Mouse (Mus musculus) intestine, embryonic 15.5 days (tissue): ENCODE data around the gene Ndufb7. TPM values are rescaled to one million over a fixed set of nuclear protein-coding genes. Genes with fewer than 3 reads are reported as not detected.
"Not testable (repeated sequence)": the region's sequence is repeated elsewhere in the genome, so short reads cannot be mapped to it uniquely, and the experiment has no call there.

Experiments used
- ATAC-seq: fragments of 200-750 bp; cut with Nextera tagmentation; 2 replicates; pipeline ENCODE4 v1.8.0; 2017; ENCODE audit warnings: moderate TSS enrichment, moderate library complexity
- H3K27ac ChIP-seq: fragments of 300-500 bp; sonication (generic); 2 replicates; pipeline ENCODE4 v1.5.1; 2015; ENCODE audit warnings: mild to moderate bottlenecking, inconsistent platforms
- H3K27me3 ChIP-seq: fragments of 300-500 bp; sonication (generic); replicated peaks from 2 replicates; pipeline ENCODE4 v1.6.1; 2015; ENCODE audit warnings: inconsistent platforms
- H3K36me3 ChIP-seq: fragments of 300-500 bp; sonication (generic); 2 replicates; pipeline ENCODE4 v1.6.1; 2015; ENCODE audit warnings: inconsistent platforms
- H3K4me1 ChIP-seq: fragments of 300-500 bp; sonication (generic); replicated peaks from 2 replicates; pipeline ENCODE4 v1.6.1; 2015; ENCODE audit warnings: inconsistent platforms
- H3K4me2 ChIP-seq: fragments of 300-500 bp; sonication (generic); replicated peaks from 2 replicates; pipeline ENCODE4 v1.6.1; 2015; ENCODE audit warnings: mild to moderate bottlenecking, inconsistent platforms
- H3K4me3 ChIP-seq: fragments of 300-500 bp; sonication (generic); replicated peaks from 2 replicates; pipeline ENCODE4 v1.5.1; 2015; ENCODE audit warnings: inconsistent platforms
- H3K9ac ChIP-seq: fragments of 300-500 bp; sonication (generic); 2 replicates; pipeline ENCODE4 v1.6.1; 2015; ENCODE audit warnings: inconsistent platforms
- H3K9me3 ChIP-seq: fragments of 300-500 bp; sonication (generic); 2 replicates; pipeline ENCODE4 v1.6.1; 2016; ENCODE audit warnings: inconsistent platforms
- WGBS: fragments of 180-500 bp; shearing (Covaris S2); methylation state at CpG from one replicate; pipeline ENCODE4 v1.1.7; 2015; 5-methylcytosine and 5-hydroxymethylcytosine counted together
- polyA plus RNA-seq: library from polyadenylated mRNA; unstranded; fragments of >200 nt; fragmentation: Nextera tagmentation; extraction: Ambion mirVana; gene quantifications from 2 replicates; pipeline ENCODE4 v1.2.1, GENCODE M21; 2015

Gene Ndufb7
- polyA plus RNA-seq, 1 experiment from 2014 or later, result 370 TPM

- peak overlapping the region; percentile 78 for H3K9ac ChIP-seq
- H3K4me1 ChIP-seq, result peaks cover 12% of the 10 kb centered on the region
- H3K27me3 ChIP-seq, result no peaks in the 10 kb centered on the region
- H3K4me2 ChIP-seq, result peak overlapping the region; percentile 79
- peak; percentile 99 for ATAC-seq
- peak overlapping the region; percentile 84 for H3K27ac ChIP-seq
- peak overlapping the region; percentile 73 for H3K4me3 ChIP-seq
- H3K36me3 ChIP-seq, result no peaks in the 10 kb centered on the region
- no peaks in the 10 kb centered on the region for H3K9me3 ChIP-seq
- WGBS, result under 1% methylated on average over 43 of the region's 43 CpGs
These were observed 27.9 kb downstream of the Ndufb7 start for GRCm38 (mm10) chr8:83594167-83595049.

- Histone ChIP-seq H3K4me3 (peak overlapping the region; percentile 73), H3K4me1 (peaks cover 12% of the 10 kb centered on the region), H3K9ac (0 out of 2 replicates have a peak overlapping the region, but pooled peaks have one; percentile 44), H3K27ac (peak overlapping the region; percentile 84), H3K4me2 (peak overlapping the region; percentile 71)
- not testable (repeated sequence) for H3K36me3 ChIP-seq, ATAC-seq, H3K27me3 ChIP-seq, H3K9me3 ChIP-seq
- WGBS, result 52% methylated on average over 3 of the region's 3 CpGs
These were observed 28.5 kb downstream of the Ndufb7 start for GRCm38 (mm10) chr8:83595050-83595345.

GRCm38 (mm10) chr8:83596369-83596768 is 29.9 kb downstream of the Ndufb7 start:
- Histone ChIP-seq H3K9ac (no peak overlapping the region), H3K4me3 (no peak overlapping the region), H3K4me2 (no peak overlapping the region), H3K4me1 (peaks cover 10% of the 10 kb centered on the region), H3K27ac (no peak overlapping the region), H3K9me3 (no peaks in the 10 kb centered on the region), H3K36me3 (no peaks in the 10 kb centered on the region), H3K27me3 (no peaks in the 10 kb centered on the region)
- WGBS, result 20% methylated on average over 3 of the region's 3 CpGs
- no peak for ATAC-seq

GRCm38 (mm10) chr8:83598146-83598545 is 31.7 kb downstream of the Ndufb7 start:
- no peaks in the 10 kb centered on the region for H3K27me3 ChIP-seq
- no peak overlapping the region for H3K27ac ChIP-seq
- H3K9me3 ChIP-seq, result no peaks in the 10 kb centered on the region
- H3K4me1 ChIP-seq, result peaks cover 8% of the 10 kb centered on the region; the same call in 1 of the 2 replicates
- H3K36me3 ChIP-seq, result no peaks in the 10 kb centered on the region
- WGBS, result 20% methylated on average over 1 of the region's 1 CpGs
- H3K4me3 ChIP-seq, result no peak overlapping the region
- no peak overlapping the region for H3K9ac ChIP-seq
- no peak for ATAC-seq
- H3K4me2 ChIP-seq, result no peak overlapping the region

- peaks cover 8% of the 10 kb centered on the region; the same call in 1 of the 2 replicates for H3K4me1 ChIP-seq
- no peak for ATAC-seq
- no peak overlapping the region for H3K27ac ChIP-seq
These were observed 33.3 kb downstream of the Ndufb7 start for GRCm38 (mm10) chr8:83599814-83600213.

GRCm38 (mm10) chr8:83602650-83603029 is 36.2 kb downstream of the Ndufb7 start:
- Histone ChIP-seq H3K9ac (no peak overlapping the region), H3K4me3 (no peak overlapping the region), H3K27me3 (no peaks in the 10 kb centered on the region), H3K9me3 (no peaks in the 10 kb centered on the region), H3K4me2 (no peak overlapping the region), H3K4me1 (peaks cover 13% of the 10 kb centered on the region), H3K27ac (peak overlapping the region; percentile 49), H3K36me3 (no peaks in the 10 kb centered on the region)
- peak; percentile 64 for ATAC-seq
- WGBS, result 55% methylated on average over 2 of the region's 2 CpGs

More at GRCm38 (mm10) chr8:83599814-83600213, 33.3 kb downstream of the Ndufb7 start:
- no peaks in the 10 kb centered on the region for H3K27me3 ChIP-seq
- no peaks in the 10 kb centered on the region for H3K36me3 ChIP-seq
- no peak overlapping the region for H3K4me3 ChIP-seq
- H3K4me2 ChIP-seq, result no peak overlapping the region
- no peak overlapping the region for H3K9ac ChIP-seq
- no peaks in the 10 kb centered on the region for H3K9me3 ChIP-seq

GRCm38 (mm10) chr8:83607661-83608397 is 41.4 kb downstream of the Ndufb7 start, which contains the start of the genes Tecr and Dnajb1:
Tecr (minus strand) TSS chr8:83607971.
Dnajb1 (plus strand) TSS chr8:83608193.
- peaks cover 19% of the 10 kb centered on the region for H3K4me1 ChIP-seq
- peak within 1 kb of the TSS; percentile 81 for H3K9ac ChIP-seq
- no peaks in the 10 kb centered on the region for H3K27me3 ChIP-seq
- peaks cover 27% of the 10 kb centered on the region for H3K36me3 ChIP-seq
- H3K4me2 ChIP-seq, result peak within 1 kb of the TSS; percentile 68
- peak within 1 kb of the TSS; percentile 98 for H3K27ac ChIP-seq
- under 1% methylated on average over 68 of the region's 69 CpGs for WGBS
- peak within 1 kb of the TSS; percentile 86 for H3K4me3 ChIP-seq
- no peaks in the 10 kb centered on the region for H3K9me3 ChIP-seq
- ATAC-seq, result peak; percentile 97

GRCm38 (mm10) chr8:83608398-83608829 is 41.9 kb downstream of the Ndufb7 start:
- H3K36me3 ChIP-seq, result peaks cover 30% of the 10 kb centered on the region
- ATAC-seq, result peak; percentile 79
- H3K9ac ChIP-seq, result peak overlapping the region; percentile 81
- peak overlapping the region; percentile 98 for H3K27ac ChIP-seq
- under 1% methylated on average over 51 of the region's 51 CpGs for WGBS
- H3K4me1 ChIP-seq, result peaks cover 19% of the 10 kb centered on the region
- H3K4me2 ChIP-seq, result peak overlapping the region; percentile 68
- H3K9me3 ChIP-seq, result no peaks in the 10 kb centered on the region
- no peaks in the 10 kb centered on the region for H3K27me3 ChIP-seq
- H3K4me3 ChIP-seq, result peak overlapping the region; percentile 86

- Histone ChIP-seq H3K4me2 (peak overlapping the region; percentile 68), H3K9ac (peak overlapping the region; percentile 81), H3K9me3 (no peaks in the 10 kb centered on the region), H3K36me3 (peaks cover 36% of the 10 kb centered on the region), H3K4me1 (peaks cover 19% of the 10 kb centered on the region), H3K27ac (no peak overlapping the region), H3K27me3 (no peaks in the 10 kb centered on the region), H3K4me3 (peak overlapping the region; percentile 86)
- 21% methylated on average over 9 of the region's 9 CpGs for WGBS
- ATAC-seq, result no peak
These were observed 42.6 kb downstream of the Ndufb7 start for GRCm38 (mm10) chr8:83609086-83609485.

GRCm38 (mm10) chr8:83609547-83610180 is 43.2 kb downstream of the Ndufb7 start:
- Histone ChIP-seq H3K9me3 (no peaks in the 10 kb centered on the region), H3K4me2 (peak overlapping the region; percentile 68), H3K27ac (no peak overlapping the region), H3K36me3 (peaks cover 37% of the 10 kb centered on the region), H3K4me3 (peak overlapping the region; percentile 86), H3K27me3 (no peaks in the 10 kb centered on the region), H3K9ac (peak overlapping the region; percentile 81), H3K4me1 (peaks cover 19% of the 10 kb centered on the region)
- ATAC-seq, result no peak
- 86% methylated on average over 10 of the region's 10 CpGs for WGBS

GRCm38 (mm10) chr8:83611921-83612320 is 45.5 kb downstream of the Ndufb7 start:
- Histone ChIP-seq H3K9me3 (no peaks in the 10 kb centered on the region), H3K36me3 (peaks cover 37% of the 10 kb centered on the region), H3K4me3 (no peak overlapping the region), H3K4me1 (peaks cover 17% of the 10 kb centered on the region), H3K27me3 (no peaks in the 10 kb centered on the region), H3K9ac (no peak overlapping the region), H3K27ac (no peak overlapping the region), H3K4me2 (no peak overlapping the region)
- WGBS, result 95% methylated on average over 4 of the region's 4 CpGs
- no peak for ATAC-seq

GRCm38 (mm10) chr8:83613695-83614094 is 47.2 kb downstream of the Ndufb7 start:
- WGBS, result 95% methylated on average over 4 of the region's 4 CpGs

More at GRCm38 (mm10) chr8:83613695-83614094, 47.2 kb downstream of the Ndufb7 start:
- Histone ChIP-seq H3K4me3 (no peak overlapping the region), H3K9me3 (no peaks in the 10 kb centered on the region), H3K4me2 (no peak overlapping the region), H3K4me1 (peaks cover 13% of the 10 kb centered on the region), H3K9ac (no peak overlapping the region), H3K27ac (no peak overlapping the region), H3K36me3 (peaks cover 37% of the 10 kb centered on the region), H3K27me3 (no peaks in the 10 kb centered on the region)
- no peak for ATAC-seq
